Mouse (Mus musculus) MEL (cell line): ENCODE measurements around the gene 4933414I15Rik.

ENCODE experiments used
- CTCF ChIP-seq, 3 experiments: IDR thresholded peaks in 2 of 3; conservative IDR thresholded peaks in 1 of 3; 2 replicates each; pipeline ENCODE4 v1.5.1; 2011 to 2012; ENCODE audit warnings: low read length in 3 of 3, low read depth in 2 of 3, mild to moderate bottlenecking in 2 of 3, improper control_type of control experiment in 1 of 3, inconsistent platforms in 1 of 3, mixed read lengths in 1 of 3, moderate library complexity in 1 of 3; ENCODE audit not compliant: control insufficient read depth in 1 of 3, insufficient read depth in 1 of 3, poor library complexity in 1 of 3, severe bottlenecking in 1 of 3
- HCFC1 ChIP-seq: IDR thresholded peaks from 2 replicates; pipeline ENCODE4 v1.6.1; 2012; ENCODE audit warnings: low read depth, mild to moderate bottlenecking, inconsistent platforms, low read length, improper control_type of control experiment, moderate library complexity

GRCm38 (mm10) chr11:50938435-50938834 lies 5.1 kb downstream of the 4933414I15Rik start:
- TF ChIP-seq CTCF (IDR thresholded peaks at IDR 0.05 in 2 of 3, conservative IDR thresholded peaks at IDR 0.05 in 1 of 3; ENCODE audit: control insufficient read depth in 1 of 3, insufficient read depth in 1 of 3, low read depth in 2 of 3, low read length in 3 of 3, poor library complexity in 1 of 3, severe bottlenecking in 1 of 3): no peak
- TF ChIP-seq HCFC1: no peak
